Mouse (Mus musculus) layer of hippocampus, postnatal 25 days (tissue): ENCODE data around the gene D1Ertd622e. TPM values are rescaled to one million over a fixed set of nuclear protein-coding genes. Genes with fewer than 3 reads are reported as not detected.

ENCODE experiments used
- DNase-seq, 2 experiments: peaks; one replicate each; pipeline ENCODE4 v3.0.0; 2022; ENCODE audit warnings: mixed read lengths in 2 of 2, low spot score in 1 of 2; ENCODE audit errors: extremely low spot score in 1 of 2
- total RNA-seq, 2 experiments: library from RNA; stranded (reverse); gene quantifications; 2 replicates each; pipeline ENCODE4 v1.2.3; 2021

Gene D1Ertd622e
- total RNA-seq, 2 experiments from 2014 or later: 41.7 to 48.0 TPM

DNA sequence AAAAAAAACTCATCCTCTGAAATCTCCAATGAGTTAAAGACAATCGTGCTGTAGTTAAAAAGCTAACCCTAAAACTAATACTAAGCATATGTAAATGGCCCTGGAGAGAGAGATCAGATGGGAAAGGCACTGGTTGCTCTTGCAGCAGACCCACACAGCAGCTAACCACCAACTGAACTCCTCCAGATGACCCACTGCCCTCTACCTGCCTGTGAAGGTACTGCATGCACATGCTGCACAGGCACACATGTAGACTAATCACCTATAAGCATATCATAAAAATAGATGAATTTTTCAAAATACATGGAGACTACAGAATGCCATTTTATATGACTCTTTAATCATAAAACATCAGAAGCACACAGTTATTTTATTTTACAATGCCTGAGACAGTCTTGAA, 14.8 kb downstream of the D1Ertd622e start:
- no peak for DNase-seq

DNA sequence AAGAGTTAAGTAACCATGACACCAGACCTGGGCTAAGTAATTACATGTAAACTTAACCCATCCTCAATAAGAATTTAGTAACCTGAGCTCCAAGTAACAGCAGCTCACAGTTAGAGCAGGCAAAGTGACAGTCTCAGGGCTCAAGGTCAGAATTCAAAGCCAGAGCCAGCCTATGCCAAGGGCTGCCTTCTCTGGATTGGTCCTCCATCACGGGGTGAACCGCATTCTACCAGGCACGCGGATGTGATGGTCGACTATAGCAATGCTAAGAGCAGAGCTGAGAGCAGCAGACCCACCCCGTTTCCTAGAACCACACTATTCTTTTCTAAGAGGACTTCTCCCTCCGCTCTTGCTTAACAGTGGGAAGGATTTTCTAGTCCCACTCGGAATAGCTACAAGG, 27.8 kb downstream of the D1Ertd622e start:
- no peak for DNase-seq

DNA sequence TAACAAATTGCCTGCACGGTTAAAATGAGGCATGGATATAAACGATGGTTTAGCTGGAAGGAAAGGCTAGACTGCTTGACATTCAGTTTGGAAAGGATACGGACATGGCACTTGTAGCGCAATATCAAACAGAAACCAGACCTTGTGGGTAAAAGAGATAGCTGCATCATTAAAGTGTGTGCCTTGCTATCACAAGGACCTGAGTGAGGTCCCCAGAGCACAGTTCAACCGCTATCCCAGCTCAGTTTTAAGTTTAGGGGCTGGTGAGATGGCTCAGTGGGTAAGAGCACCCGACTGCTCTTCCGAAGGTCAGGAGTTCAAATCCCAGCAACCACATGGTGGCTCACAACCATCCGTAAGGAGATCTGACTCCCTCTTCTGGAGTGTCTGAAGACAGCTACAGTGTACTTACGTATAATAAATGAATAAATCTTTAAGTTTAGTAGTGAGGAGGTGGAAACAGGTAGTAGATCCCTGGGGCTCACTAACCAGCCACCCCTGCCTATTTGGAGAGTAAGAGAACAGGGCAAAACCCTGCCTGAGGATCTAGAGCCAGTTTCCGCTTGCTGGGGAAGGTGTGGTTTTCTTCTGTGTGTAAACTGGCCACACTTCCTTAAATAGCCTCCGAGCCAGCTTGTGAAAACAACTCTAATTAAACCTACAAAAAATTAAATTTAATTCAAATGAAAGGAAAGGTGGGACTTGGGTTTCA, 29.2 kb downstream of the D1Ertd622e start:
- no peak for DNase-seq

DNA sequence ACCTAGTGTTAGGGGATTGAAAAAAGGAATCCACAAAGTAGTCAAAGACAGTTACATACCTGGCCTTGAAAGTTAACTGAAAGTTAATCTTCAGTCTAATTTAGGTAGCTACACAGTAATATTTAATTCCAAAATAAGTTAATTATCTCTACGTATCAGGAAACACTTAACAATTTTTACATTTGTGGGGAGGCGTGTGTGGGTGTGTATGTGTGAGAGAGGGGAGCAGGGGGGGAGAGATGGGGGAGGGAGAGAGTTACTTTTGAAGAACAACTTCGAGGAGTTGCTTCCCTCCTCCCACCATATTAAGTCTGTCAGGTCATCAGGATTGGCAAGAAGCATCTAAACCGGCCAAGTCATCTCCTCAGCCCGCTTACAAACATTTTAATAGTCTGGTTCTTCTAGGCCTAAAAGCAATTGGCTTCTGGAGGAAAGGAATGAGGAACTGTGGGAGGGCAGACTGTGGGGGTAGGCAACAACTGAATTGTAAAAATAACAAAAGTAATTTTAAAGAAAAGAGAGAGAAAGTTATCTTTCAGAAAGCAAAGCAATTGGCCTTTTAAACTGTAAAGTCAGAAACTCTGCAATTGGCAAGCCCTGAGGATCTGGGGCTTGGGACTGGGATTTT, 29.9 kb downstream of the D1Ertd622e start:
- no peak for DNase-seq

DNA sequence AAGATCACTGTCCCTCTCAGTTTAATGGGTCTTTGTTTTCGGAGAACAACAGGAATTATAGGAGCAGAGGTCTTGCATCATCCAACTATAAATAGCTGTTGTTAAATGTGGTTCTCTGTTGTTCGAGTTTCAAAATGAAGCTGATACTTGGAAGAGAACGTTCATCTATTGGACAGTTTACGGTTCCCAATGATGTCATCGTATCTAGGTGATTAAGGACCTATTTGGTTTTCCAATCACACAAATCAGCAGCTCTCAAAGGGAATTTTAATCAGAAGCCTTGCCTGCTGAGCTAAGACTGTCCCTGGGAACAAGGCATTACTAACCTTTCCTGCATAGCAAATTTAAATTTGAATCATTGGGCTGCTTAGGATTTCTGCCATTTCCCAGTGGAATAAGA, 31.7 kb downstream of the D1Ertd622e start:
- no peak for DNase-seq

DNA sequence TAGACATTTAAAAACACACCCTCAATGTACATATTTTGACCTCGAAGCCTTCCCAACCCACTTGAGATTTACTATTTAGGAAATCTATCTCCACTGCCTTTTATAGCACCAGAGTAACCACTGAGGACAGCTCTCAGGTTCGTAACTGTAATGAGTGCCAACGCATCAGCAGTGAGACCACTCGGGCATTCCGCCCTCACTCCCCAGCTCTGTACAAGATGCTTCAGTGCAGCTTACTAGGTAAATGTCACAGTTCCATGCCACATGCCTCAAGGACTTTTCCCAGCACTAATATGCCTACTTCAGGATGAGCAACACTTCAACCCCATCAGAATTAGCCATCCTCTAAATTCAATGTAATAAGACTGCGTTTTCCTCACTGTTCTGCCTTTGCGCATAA, 33.0 kb downstream of the D1Ertd622e start:
- DNase-seq: no peak

DNA sequence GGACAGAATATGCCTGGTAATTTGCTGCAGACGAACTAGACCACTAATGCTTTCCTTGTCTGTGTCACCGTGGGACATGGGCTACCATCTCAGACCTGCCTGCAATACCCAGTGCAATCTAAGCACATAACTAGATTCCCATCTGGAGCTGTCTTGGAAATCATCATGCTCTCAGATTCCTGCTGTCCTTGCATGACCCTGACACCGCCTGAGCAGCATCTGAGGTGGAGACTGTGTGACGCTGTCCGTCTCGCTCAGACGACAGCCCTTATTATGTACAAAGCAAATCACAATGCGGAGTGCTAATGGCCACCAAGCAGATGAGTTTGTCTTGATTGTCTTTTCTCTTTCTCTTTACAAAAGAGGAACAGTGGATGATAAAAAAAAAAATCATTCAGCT, 33.9 kb downstream of the D1Ertd622e start:
- no peak for DNase-seq

DNA sequence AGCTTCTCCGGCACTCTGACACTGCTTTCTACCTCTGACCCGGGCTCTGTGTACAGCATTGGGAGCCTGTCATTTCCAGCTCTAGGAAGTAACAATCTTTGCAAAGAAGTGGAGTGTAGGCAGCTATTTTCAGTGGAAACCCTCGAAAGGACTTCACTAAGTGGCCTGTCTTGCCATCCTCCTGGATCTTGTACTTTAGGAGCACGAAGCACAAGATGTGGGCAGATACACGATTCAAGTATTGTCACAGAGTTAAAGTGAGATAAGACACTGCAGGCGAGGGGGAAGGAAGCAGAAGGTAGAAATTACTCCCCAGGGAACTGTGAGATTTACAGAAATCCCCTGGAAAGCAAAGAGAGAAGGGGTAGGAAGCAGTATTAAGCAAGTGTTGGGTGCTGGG, 36.4 kb downstream of the D1Ertd622e start:
- no peak for DNase-seq

DNA sequence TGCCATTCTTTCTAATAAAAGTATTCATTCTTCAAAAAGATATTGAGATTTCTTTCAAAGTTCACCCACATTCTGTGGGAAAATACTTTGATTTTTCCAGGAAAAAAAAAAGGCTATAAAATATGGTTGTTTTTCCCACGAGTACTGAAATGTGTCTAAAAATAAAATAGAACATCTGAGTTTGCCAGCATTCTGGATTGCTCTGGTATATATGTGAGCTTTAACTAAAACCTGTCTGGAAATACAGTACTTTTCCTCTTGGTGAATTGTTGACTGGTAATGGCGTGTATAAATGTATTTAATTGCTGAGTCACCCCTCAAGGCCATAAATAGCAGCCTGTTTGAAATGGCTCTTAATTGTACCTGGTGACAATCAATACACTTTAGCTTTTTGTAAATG, 37.5 kb downstream of the D1Ertd622e start:
- no peak for DNase-seq

DNA sequence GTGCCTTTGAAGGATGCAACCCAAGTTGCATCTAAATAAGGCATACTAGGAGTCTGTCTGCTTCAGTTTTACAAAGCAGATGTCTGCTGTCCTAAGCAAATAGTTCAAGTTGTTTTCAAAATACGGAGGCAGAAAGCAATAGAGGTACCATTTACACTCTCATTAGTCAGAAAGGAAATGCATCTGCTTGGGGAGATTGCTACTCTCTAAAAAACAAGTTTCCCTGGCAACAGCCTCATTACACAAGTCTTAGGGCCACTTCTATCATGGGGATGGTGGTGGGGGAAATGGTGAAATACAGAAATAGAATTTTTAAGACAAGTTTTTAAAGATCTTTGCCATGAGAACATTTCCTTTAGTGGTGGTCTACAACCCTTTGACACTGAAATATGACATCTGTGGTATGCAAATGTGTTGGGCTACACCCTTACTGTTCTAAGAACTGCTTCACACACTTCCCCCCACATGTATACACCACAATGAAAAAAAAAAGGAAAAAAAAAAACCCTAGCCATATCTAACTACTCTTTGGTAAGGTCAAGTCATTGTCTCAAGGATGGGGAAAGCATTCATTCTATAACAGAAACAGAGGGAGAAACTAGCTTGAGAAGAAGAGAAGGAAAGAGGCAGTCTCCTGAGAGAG, 38.5 kb downstream of the D1Ertd622e start:
- DNase-seq: no peak

DNA sequence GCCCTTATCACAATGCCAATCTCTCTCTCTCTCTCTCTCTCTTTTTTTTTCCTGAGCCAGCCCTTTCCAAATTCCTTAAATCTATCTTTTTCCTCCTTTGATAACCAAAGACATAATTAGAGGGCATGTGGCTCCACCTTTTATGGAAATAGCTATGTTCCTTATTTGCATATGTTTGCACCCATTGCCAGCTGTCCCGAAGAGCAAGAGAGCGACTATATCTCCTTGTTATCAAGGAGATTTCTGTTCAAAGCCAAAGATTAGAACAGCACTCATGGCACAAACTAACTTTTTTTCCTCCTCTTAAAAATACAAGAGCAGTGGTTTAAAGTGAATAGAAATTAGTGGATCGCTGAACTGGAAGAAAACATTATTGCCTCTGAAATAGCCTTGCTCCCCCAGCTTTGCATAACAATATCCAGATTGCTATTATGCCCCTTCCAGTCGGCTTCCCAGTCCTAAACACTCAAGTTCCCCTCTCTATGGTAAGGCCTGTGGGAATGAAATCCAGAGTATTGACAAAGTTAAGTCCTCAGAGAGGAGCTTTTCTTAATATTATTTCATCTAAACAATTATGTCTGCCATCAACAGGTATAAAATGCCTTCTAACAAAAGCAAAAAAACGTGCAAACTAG, 39.2 kb downstream of the D1Ertd622e start:
- no peak for DNase-seq

DNA sequence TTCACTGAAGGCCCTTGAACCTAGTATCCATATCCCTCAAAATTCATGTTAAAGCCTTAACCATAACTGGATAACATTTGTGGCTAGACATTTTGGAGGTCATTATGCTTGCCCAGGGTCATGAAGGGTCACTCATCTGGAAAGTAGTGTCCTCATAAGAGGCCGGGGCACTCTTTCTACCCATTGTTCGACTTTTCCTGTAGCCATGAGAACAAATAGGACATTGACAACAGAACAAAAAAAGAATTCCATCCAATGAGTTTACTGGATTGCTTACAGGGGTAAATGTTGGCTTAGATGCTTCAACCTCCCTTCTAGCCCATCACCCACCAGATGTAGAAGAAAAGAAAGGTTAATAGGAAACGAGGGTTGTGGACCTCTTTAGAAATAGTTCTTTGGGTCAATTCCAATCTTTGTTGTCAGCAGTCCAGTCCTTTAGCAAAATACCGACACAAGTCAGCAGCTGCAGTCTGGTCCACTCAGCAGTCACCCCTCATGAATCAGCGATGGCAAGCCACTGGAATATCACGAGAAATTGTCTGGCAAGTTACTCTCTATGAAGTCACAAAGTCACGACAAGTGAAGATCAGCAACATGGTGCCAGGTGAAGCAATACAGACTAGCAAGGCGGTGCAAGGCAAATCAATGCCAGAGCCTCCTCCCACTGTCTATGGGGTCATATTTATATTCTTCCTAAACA, 42.1 kb downstream of the D1Ertd622e start:
- no peak for DNase-seq

DNA sequence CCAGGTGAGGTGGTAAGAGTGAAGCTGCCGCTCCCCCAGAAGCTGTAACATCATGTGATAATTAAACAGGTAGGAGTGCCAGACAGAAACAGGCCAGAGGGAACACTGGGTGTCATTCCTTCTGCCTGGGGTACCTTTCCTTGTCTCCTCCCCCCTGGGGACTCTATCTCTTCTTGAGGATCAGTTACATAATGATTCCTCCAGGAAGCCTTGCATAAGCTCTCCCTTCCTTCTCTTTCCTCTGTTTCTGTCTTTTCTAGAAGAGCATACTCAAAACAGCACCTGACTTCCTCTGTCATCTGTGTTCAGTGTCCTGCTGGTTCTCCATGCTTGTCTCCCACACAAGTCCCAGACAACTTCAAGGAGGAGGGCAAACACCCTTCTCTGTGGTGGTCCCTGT, 46.3 kb downstream of the D1Ertd622e start:
- DNase-seq: no peak

DNA sequence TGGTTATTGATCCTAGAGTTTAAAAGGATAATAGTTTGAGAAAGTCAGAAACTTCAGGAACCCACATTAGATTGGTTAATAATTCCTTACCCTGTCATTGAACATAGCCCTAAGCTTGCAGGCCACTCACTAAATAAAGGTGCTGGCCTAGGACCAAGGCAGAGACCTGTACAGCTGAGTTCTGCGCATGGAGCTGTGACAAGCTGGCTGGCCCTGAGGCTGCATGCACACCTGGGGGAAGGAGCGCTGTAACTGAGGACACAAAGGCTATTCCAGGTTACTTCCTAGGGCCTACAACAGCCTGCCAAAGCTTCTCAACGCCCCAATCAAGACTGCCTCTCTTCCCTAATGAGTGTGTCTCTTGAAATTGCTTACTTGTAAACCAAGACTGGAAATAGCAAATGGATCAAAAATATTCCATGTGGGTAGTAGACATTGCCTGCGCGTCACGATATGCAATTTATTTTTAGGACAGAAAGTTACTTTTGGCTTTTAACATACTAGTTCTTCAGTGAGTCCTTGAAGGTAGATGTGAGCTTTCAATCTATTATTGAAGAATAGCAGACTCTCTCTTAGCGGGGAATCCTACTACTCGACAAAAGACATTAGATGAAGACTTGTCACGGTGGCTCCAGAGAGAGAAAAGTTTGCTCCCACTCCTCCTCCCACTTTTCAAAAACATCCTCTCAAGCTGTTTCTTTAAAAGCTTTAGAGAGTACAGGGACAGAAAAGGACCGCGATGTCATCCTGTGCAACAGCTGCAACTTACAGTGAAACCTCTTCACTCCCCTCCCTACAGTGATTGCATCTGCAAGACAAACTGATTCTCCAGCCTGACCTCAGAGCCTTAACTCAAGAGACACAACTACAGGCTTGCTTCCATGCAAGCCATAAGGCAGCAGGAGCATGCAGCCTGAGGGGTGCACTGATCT, 47.1 kb downstream of the D1Ertd622e start:
- DNase-seq: no peak

DNA sequence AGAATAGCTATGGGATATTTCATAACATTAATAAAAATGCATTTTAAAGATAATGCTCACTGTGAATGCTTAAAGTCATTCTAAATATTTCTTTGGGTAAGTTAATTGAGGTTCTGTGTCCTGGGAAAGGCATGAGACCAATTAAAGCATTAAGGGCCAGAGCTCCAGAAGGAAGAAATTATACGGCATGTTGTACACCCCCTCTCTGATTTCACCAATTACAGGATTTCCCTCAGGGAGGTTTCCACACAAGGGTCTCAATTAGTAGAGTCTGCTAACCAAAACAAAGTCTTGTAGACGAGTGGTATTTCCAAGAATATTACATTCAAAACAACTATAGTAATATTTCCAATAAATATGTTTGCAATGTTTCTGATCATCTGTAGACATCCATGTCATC, 50.1 kb downstream of the D1Ertd622e start:
- DNase-seq: no peak

DNA sequence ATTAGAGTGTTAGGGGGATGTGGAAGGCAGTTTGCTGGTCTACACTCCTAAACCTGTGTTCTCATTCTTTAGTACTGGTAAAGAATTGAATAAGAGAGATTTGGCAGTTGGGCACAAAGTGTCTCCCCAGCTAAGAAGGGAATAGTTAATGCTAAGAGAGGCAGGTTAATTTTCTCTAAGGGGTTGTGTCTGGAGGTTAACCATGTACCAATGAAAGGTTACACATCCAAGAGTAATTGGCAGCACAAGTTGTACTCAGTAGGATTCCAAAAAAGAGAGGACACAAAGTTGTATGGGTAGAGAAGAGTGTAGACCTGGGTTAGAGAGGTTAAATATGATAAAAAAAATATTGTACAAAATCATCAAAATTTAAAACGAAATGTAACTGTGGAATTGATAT, 58.5 kb downstream of the D1Ertd622e start:
- DNase-seq: no peak

DNA sequence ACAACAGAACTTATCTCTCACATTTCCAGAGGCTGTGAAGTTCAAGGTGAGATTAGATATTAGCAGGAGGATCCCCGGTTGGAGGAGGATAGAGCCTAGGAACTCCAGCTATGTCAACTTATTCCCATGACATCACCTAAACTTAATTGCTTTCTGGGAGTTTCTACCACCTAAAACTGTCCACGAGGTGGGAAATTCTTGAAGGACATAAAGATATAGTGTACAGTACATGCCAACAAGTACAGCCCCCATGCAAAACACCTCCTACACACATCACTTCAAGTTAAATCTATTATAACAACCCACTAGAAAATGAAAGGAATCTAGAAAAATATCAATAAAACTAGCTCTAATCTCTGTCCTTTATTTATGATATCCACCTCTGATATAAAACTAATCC, 61.5 kb downstream of the D1Ertd622e start:
- DNase-seq: no peak

DNA sequence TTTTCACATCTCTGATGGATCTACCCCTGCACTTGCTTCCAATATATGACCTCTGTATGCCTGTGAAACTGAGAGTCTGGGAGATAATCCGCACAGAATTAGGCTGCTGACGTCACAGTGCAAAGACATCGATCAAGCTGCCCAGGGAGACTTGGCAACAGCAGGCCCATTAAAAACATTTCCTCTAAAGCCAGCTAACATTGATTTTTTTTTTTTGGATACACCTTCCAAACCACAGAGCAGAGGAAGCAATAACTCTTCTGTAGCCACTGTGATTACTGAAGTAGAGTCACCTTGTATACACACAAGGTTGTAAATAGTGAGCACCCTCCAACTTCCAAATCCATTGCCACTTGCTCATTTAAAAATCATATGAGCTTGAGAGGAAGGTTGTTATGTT, 62.8 kb downstream of the D1Ertd622e start:
- DNase-seq: no peak

DNA sequence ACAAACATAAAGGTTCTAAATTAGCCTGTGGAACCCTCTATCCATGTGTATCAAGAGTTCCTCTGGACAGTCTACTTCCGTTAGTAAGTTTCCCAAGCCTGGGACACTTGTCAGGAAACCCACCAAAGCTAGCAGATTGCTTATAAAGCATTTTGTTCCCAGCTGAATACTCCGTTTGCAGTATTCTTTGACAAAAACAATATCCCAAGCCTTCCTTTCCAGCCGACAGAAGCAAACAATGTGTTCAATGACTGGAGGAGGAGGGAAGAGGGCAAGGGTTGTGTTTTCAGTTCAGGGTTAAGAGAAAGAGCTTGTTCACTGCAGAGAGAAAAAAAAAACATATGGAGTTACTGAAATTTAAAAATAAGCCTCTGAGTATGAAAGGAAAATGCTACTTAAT, 73.3 kb downstream of the D1Ertd622e start:
- DNase-seq: no peak

DNA sequence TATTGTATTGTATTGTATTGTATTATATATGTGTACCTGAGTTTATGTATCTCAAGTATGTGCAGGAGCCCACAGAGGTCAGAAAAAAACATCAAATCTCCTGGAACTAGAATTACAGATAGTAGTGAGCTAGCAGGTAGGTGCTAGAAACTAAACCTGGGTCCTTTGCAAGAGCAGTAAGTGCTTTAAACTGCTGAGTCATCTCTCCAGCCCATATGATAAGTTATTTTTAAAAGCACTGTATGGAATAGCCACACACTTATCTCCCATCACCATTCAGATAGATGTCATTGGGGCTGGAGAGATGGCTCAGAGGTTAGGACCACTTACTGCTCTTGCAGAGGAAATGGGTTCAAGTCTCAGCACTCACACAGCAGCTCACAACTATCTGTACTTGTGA, 76.8 kb downstream of the D1Ertd622e start:
- DNase-seq: no peak
